Mouse (Mus musculus): ENCODE results near the gene Rnf224. TPM values are rescaled to one million over a fixed set of nuclear protein-coding genes. Genes with fewer than 3 reads are reported as not detected.

The Rnf224 gene
- total and polyA plus RNA-seq, 3 experiments, result not detected

- TF ChIP-seq MEF2A (IDR thresholded peaks at IDR 0.05; ENCODE audit: borderline replicate concordance, low read depth, low read length) (no peak; the same call in 1 of the 2 replicates), NRF1 (IDR thresholded peaks at IDR 0.05; ENCODE audit: low read depth, low read length) (peak; percentile 80)
Measured at GRCm38 (mm10) chr2:25224492-25224765, 12.2 kb downstream of the Rnf224 start, which contains the start of gene Tubb4b (continued).

GRCm38 (mm10) chr2:25223681-25224491 is 12.7 kb downstream of the Rnf224 start:
- H3K27me3 ChIP-seq (replicated peaks), result peaks cover under 1% of the 10 kb centered on the region
- no peaks in the 10 kb centered on the region for H3K9me3 ChIP-seq (replicated peaks; ENCODE audit: low read length)
- peak overlapping the region; percentile 53 for H3K4me2 ChIP-seq (ENCODE audit: insufficient read depth, low read depth, poor library complexity, severe bottlenecking)
- peaks cover 13 to 31% of the 10 kb centered on the region in 2 experiments; a peak in 3 of 4 replicates for H3K4me1 ChIP-seq (ENCODE audit: control insufficient read depth in 1 of 2, insufficient read depth in 2 of 2)
- dilution Hi-C loops (cut with MboI; ENCODE audit: extremely low pct_ligation_motif_present, extremely low pct_unique_long_range_greater_than_20kb, low sequenced_read_pairs), result no loop called here
- H3K27ac ChIP-seq (ENCODE audit: insufficient read depth, low read depth), result peak overlapping the region; percentile 98
- H3K9ac ChIP-seq (ENCODE audit: insufficient read depth, low read depth), result peak overlapping the region; percentile 92
- peak; percentile 79 for DNase-seq (ENCODE audit: extremely low read depth)
- H3K79me2 ChIP-seq (replicated peaks; ENCODE audit: control insufficient read depth, extremely low read depth, insufficient read depth, poor library complexity, severe bottlenecking), result peaks cover 9% of the 10 kb centered on the region
- in situ Hi-C loops (cut with MboI; ENCODE audit: low pct_ligation_motif_present, low pct_unique_long_range_greater_than_20kb, low sequenced_read_pairs), result no loop called here
- peaks cover 22 to 26% of the 10 kb centered on the region in 2 experiments for H3K36me3 ChIP-seq (replicated peaks in 1 of 2; ENCODE audit: control insufficient read depth in 1 of 2, insufficient read depth in 1 of 2, low read length in 1 of 2)
- peak overlapping the region; percentile 64 to 99 (median 82) for H3K4me3 ChIP-seq (replicated peaks in 1 of 3; ENCODE audit: low read depth in 2 of 3, low read length in 2 of 3, poor library complexity in 1 of 3)
- TF ChIP-seq MAZ (IDR thresholded peaks at IDR 0.05; ENCODE audit: low read depth, low read length) (0 out of 2 replicates have a peak, but pooled peaks have one; percentile 41), PAX5 (IDR thresholded peaks at IDR 0.05; ENCODE audit: low read length) (no peak), MXI1 (IDR thresholded peaks at IDR 0.05; ENCODE audit: low read depth, low read length) (peak; percentile 94), ZNF384 (IDR thresholded peaks at IDR 0.05; ENCODE audit: low read depth, low read length) (no peak), USF2 (conservative IDR thresholded peaks at IDR 0.05; ENCODE audit: low read depth, low read length) (no peak), ZKSCAN1 (IDR thresholded peaks at IDR 0.05; ENCODE audit: borderline replicate concordance, low read depth, low read length) (no peak), MEF2A (IDR thresholded peaks at IDR 0.05; ENCODE audit: borderline replicate concordance, low read depth, low read length) (no peak), GABPA (IDR thresholded peaks at IDR 0.05; ENCODE audit: insufficient replicate concordance, low read depth, low read length) (no peak), USF1 (IDR thresholded peaks at IDR 0.05; ENCODE audit: low read depth, low read length) (no peak), IRF4 (IDR thresholded peaks at IDR 0.05; ENCODE audit: low read depth, low read length) (no peak), NRF1 (IDR thresholded peaks at IDR 0.05; ENCODE audit: low read depth, low read length) (no peak), HCFC1 (IDR thresholded peaks at IDR 0.05; ENCODE audit: low read depth, low read length) (no peak), EP300 (IDR thresholded peaks at IDR 0.05; ENCODE audit: low read length) (no peak), CHD2 (IDR thresholded peaks at IDR 0.05; ENCODE audit: low read length) (no peak), ELF1 (IDR thresholded peaks at IDR 0.05; ENCODE audit: low read depth, low read length) (peak; percentile 34; the same call in 1 of the 2 replicates), E2F4 (IDR thresholded peaks at IDR 0.05; ENCODE audit: insufficient replicate concordance, low read depth, low read length) (no peak), TBP (conservative IDR thresholded peaks at IDR 0.05; ENCODE audit: low read depth, low read length) (no peak), MAX (IDR thresholded peaks at IDR 0.05; ENCODE audit: low read length) (peak; percentile 41; the same call in 1 of the 2 replicates), KAT2A (IDR thresholded peaks at IDR 0.05; ENCODE audit: insufficient replicate concordance, low read length) (no peak), ETS1 (conservative IDR thresholded peaks at IDR 0.05; ENCODE audit: low read depth, low read length) (no peak), ZMIZ1 (IDR thresholded peaks at IDR 0.05; ENCODE audit: low read depth, low read length) (no peak), POLR2A (IDR thresholded peaks at IDR 0.05; ENCODE audit: low read depth, low read length) (no peak), CHD1 (IDR thresholded peaks at IDR 0.05; ENCODE audit: low read depth, low read length) (no peak), RAD21 (IDR thresholded peaks at IDR 0.05; ENCODE audit: low read depth, low read length) (no peak), JUND (conservative IDR thresholded peaks at IDR 0.05; ENCODE audit: low read depth, low read length) (no peak), JUN (IDR thresholded peaks at IDR 0.05; ENCODE audit: insufficient read depth, low read depth, low read length) (no peak), MYC (IDR thresholded peaks at IDR 0.05; ENCODE audit: low read depth, low read length) (no peak), UBTF (IDR thresholded peaks at IDR 0.05; ENCODE audit: low read depth, low read length) (peak; percentile 23; the same call in 1 of the 2 replicates), SMC3 (IDR thresholded peaks at IDR 0.05; ENCODE audit: low read depth, low read length) (no peak; the same call in 1 of the 2 replicates), POLR2AphosphoS2 (IDR thresholded peaks at IDR 0.05; ENCODE audit: low read depth, low read length) (no peak; the same call in 1 of the 2 replicates), MAFK (IDR thresholded peaks at IDR 0.05; ENCODE audit: insufficient replicate concordance, low read length) (peak; percentile 45; the same call in 1 of the 2 replicates), SIN3A (IDR thresholded peaks at IDR 0.05; ENCODE audit: low read length) (no peak; the same call in 1 of the 2 replicates), ZC3H11A (IDR thresholded peaks at IDR 0.05; ENCODE audit: low read depth, low read length) (no peak), CTCF (conservative IDR thresholded peaks at IDR 0.05 in 1 of 2, IDR thresholded peaks at IDR 0.05 in 1 of 2; ENCODE audit: low read depth in 2 of 2, low read length in 2 of 2) (no peak), RCOR1 (conservative IDR thresholded peaks at IDR 0.05; ENCODE audit: low read depth, low read length) (no peak), TCF12 (IDR thresholded peaks at IDR 0.05; ENCODE audit: low read depth, low read length) (no peak)

All from CH12.LX (cell line).